Mouse (Mus musculus): ENCODE results near the gene Rhobtb1. TPM values are rescaled to one million over a fixed set of nuclear protein-coding genes. Genes with fewer than 3 reads are reported as not detected.

Rhobtb1 gene
- polyA plus RNA-seq, 1 experiment from 2014 or later = 14.3 TPM

DNA sequence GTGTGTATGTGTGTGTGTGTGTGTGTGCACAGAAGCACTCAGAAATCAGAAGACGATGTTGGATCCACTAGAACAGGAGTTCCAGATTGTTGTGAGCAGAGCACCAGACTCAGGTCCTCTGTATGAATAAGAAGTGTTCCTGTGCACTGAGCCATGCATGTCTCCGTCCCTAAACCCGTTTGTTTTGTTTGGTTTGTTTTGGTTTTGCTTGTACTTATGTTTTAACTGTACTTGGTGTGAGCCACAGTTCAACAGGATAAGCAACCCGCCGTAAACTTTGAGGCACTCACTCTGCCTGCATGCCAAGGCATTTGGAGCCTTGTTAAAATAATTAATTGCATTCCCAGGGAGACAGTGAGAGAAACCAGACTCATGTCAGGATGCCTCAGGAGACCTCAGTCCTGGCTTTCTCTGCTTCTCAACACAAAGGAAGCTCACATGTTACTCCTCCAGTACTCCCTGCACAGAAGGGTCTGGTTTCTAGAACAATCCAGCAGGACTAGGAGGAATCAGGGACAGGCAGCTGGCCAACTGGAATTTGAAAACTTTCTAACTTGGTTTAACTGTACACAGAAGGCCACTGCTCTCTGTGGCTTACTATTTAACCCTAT lies 101.9 kb downstream of the Rhobtb1 start:
- ATAC-seq (ENCODE audit: low read depth) = no peak
- no peak overlapping the region for H3K4me2 ChIP-seq

DNA sequence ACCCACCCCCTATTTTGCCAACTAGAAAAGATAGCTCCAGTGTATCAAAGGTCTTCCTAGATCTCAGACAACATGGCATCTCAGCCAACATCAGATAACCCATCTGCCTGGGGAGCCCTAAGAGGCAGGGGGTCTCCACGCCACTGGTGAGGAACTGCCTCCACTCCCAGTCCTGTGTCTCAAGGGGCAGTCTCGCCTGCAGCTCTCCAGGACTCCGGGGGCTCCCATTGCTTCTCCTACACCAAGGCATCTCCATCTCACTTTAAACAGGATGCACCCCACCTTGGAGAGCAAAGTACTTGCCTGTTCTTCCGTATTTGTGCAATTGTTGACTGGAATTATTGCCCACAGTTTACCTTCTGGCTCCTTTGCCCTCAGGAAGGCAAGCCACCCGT lies 102.4 kb downstream of the Rhobtb1 start:
- Histone ChIP-seq H3K36me3 (peaks cover 6% of the 10 kb centered on the region), H3K4me3 (no peak overlapping the region), H3K4me2 (no peak overlapping the region), H3K27ac (replicated peaks) (peak overlapping the region; percentile 30), H3K9me3 (no peaks in the 10 kb centered on the region), H3K9ac (no peak overlapping the region), H3K27me3 (no peaks in the 10 kb centered on the region), H3K4me1 (replicated peaks) (peaks cover 24% of the 10 kb centered on the region)
- 81% methylated on average over 5 of the region's 5 CpGs for WGBS
- ATAC-seq (ENCODE audit: low read depth) = no peak

More for the DNA sequence above, 101.9 kb downstream of the Rhobtb1 start:
- Histone ChIP-seq H3K9ac (no peak overlapping the region), H3K27me3 (no peaks in the 10 kb centered on the region), H3K36me3 (peaks cover 6% of the 10 kb centered on the region), H3K27ac (replicated peaks) (peak overlapping the region; percentile 42; the same call in 1 of the 2 replicates), H3K4me1 (replicated peaks) (peaks cover 24% of the 10 kb centered on the region), H3K9me3 (no peaks in the 10 kb centered on the region), H3K4me3 (no peak overlapping the region)
- WGBS = 56% methylated on average over 5 of the region's 5 CpGs

- H3K9me3 ChIP-seq = no peaks in the 10 kb centered on the region
- ATAC-seq (ENCODE audit: low read depth) = peak; percentile 28
- 9% methylated on average over 8 of the region's 8 CpGs for whole genome bisulfite sequencing
- no peaks in the 10 kb centered on the region for H3K27me3 ChIP-seq
- H3K9ac ChIP-seq = no peak overlapping the region
- H3K4me3 ChIP-seq = no peak overlapping the region
- H3K36me3 ChIP-seq = peaks cover 4% of the 10 kb centered on the region
- no peak overlapping the region for H3K4me2 ChIP-seq
- peaks cover 24% of the 10 kb centered on the region for H3K4me1 ChIP-seq (replicated peaks)
- H3K27ac ChIP-seq (replicated peaks) = peak overlapping the region; percentile 30
Observed at GRCm38 (mm10) chr10:69254390-69254847, 103.2 kb downstream of the Rhobtb1 start.

- WGBS = 37% methylated on average over 5 of the region's 5 CpGs
- no peak for ATAC-seq (ENCODE audit: low read depth)
- Histone ChIP-seq H3K9ac (no peak overlapping the region), H3K36me3 (0 out of 2 replicates have a peak, but pooled peaks cover 7% of the 10 kb centered on the region), H3K4me1 (replicated peaks) (peaks cover 24% of the 10 kb centered on the region), H3K4me2 (no peak overlapping the region), H3K4me3 (no peak overlapping the region), H3K27ac (replicated peaks) (peak overlapping the region; percentile 52; the same call in 1 of the 2 replicates), H3K9me3 (no peaks in the 10 kb centered on the region), H3K27me3 (no peaks in the 10 kb centered on the region)
Observed at GRCm38 (mm10) chr10:69255594-69255993, 104.4 kb downstream of the Rhobtb1 start.

GRCm38 (mm10) chr10:69257592-69258133 lies 106.4 kb downstream of the Rhobtb1 start:
- Histone ChIP-seq H3K36me3 (0 out of 2 replicates have a peak, but pooled peaks cover 7% of the 10 kb centered on the region), H3K9ac (no peak overlapping the region), H3K27me3 (no peaks in the 10 kb centered on the region), H3K4me2 (no peak overlapping the region), H3K4me1 (replicated peaks) (peaks cover 24% of the 10 kb centered on the region), H3K27ac (replicated peaks) (no peak overlapping the region), H3K4me3 (no peak overlapping the region), H3K9me3 (no peaks in the 10 kb centered on the region)
- no peak for ATAC-seq (ENCODE audit: low read depth)
- WGBS = 86% methylated on average over 6 of the region's 6 CpGs

GRCm38 (mm10) chr10:69258588-69258987 lies 107.4 kb downstream of the Rhobtb1 start:
- ATAC-seq (ENCODE audit: low read depth) = no peak
- Histone ChIP-seq H3K4me2 (no peak overlapping the region), H3K27ac (replicated peaks) (0 out of 2 replicates have a peak overlapping the region, but pooled peaks have one; percentile 5), H3K4me1 (replicated peaks) (peaks cover 17% of the 10 kb centered on the region), H3K4me3 (no peak overlapping the region), H3K9me3 (no peaks in the 10 kb centered on the region), H3K9ac (no peak overlapping the region), H3K36me3 (0 out of 2 replicates have a peak, but pooled peaks cover 7% of the 10 kb centered on the region), H3K27me3 (no peaks in the 10 kb centered on the region)
- 77% methylated on average over 9 of the region's 9 CpGs for WGBS

GRCm38 (mm10) chr10:69259161-69259560 lies 107.9 kb downstream of the Rhobtb1 start:
- H3K27ac ChIP-seq (replicated peaks) = 0 out of 2 replicates have a peak overlapping the region, but pooled peaks have one; percentile 5
- 0 out of 2 replicates have a peak, but pooled peaks cover 7% of the 10 kb centered on the region for H3K36me3 ChIP-seq
- H3K4me2 ChIP-seq = no peak overlapping the region
- no peak for ATAC-seq (ENCODE audit: low read depth)
- H3K4me3 ChIP-seq = no peak overlapping the region
- no peak overlapping the region for H3K9ac ChIP-seq
- H3K9me3 ChIP-seq = no peaks in the 10 kb centered on the region
- no peaks in the 10 kb centered on the region for H3K27me3 ChIP-seq
- peaks cover 17% of the 10 kb centered on the region for H3K4me1 ChIP-seq (replicated peaks)
- WGBS = 92% methylated on average over 2 of the region's 2 CpGs

DNA sequence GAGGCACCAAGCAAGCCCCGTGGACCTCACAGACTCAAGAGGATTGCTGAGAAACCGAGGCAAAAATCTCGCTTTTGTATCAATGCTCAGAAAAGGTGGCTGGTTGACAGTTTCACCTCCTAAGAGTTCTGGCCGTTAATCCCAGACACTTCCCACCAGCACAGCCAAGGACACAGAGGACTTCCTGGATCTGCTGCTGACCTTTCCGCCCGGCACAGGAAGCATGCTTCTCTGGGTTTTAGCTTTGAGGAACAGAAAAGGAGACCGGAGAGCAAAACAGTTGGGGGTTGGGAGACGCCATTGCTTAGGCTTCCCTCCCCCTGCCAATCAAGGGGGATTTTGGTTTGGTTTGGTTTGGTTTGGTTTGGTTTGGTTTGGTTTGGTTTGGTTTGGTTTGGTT lies 108.7 kb downstream of the Rhobtb1 start:
- H3K4me1 ChIP-seq (replicated peaks) = peaks cover 15% of the 10 kb centered on the region
- no peak for ATAC-seq (ENCODE audit: low read depth)
- WGBS = 89% methylated on average over 8 of the region's 8 CpGs
- no peak overlapping the region for H3K4me2 ChIP-seq
- no peaks in the 10 kb centered on the region for H3K27me3 ChIP-seq
- no peak overlapping the region for H3K4me3 ChIP-seq
- 0 out of 2 replicates have a peak, but pooled peaks cover 7% of the 10 kb centered on the region for H3K36me3 ChIP-seq
- no peak overlapping the region for H3K9ac ChIP-seq
- H3K9me3 ChIP-seq = no peaks in the 10 kb centered on the region
- H3K27ac ChIP-seq (replicated peaks) = no peak overlapping the region

DNA sequence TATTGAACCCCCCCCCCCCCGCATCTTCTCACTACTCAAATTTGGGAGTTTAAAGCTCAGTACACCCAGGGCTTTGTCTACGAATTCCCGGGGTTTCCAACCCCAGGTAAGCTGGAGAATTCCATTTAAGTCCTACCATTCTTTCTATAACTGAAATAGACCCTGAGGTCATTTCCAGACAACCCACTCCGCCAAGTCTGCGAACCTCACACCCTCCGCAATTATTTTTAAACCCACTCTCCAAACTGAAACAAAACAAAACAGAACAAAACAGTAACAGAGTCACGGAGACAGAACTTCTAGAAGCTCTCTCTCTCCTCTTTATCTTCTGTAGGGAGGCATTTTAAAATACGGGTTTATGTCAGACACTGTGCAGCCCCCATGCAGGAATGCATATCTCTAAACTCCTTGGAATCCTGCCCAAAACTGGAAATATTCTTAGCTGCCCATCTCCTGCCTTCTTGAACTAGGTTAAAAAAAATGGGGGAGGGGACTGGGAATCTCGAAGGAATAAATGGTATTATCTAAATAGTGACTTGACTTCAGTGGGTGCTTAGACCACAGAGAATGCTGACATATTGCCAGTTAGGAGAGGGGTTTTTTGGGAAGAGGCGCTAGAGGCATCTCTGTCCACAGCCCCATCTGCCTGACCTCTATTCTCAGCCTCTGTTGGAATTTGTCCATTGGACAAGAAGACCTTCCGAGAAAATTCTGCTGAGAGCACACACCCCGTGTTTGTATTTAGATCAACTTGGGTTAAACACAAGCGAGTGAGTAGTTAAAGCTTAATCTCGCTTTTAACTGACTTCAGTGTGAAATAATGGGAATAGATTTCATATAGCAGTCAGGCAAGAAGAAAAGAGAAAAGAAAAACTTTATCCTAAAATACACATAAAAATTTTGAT lies 111.9 kb downstream of the Rhobtb1 start:
- 85% methylated on average over 14 of the region's 14 CpGs for WGBS
- peaks cover 11% of the 10 kb centered on the region for H3K4me1 ChIP-seq (replicated peaks)
- no peak overlapping the region for H3K9ac ChIP-seq
- no peak overlapping the region for H3K4me2 ChIP-seq
- no peak overlapping the region for H3K4me3 ChIP-seq
- no peak overlapping the region for H3K27ac ChIP-seq (replicated peaks)
- no peak for ATAC-seq (ENCODE audit: low read depth)
- H3K9me3 ChIP-seq = no peaks in the 10 kb centered on the region
- peaks cover 14% of the 10 kb centered on the region; the same call in 1 of the 2 replicates for H3K36me3 ChIP-seq
- H3K27me3 ChIP-seq = no peaks in the 10 kb centered on the region

DNA sequence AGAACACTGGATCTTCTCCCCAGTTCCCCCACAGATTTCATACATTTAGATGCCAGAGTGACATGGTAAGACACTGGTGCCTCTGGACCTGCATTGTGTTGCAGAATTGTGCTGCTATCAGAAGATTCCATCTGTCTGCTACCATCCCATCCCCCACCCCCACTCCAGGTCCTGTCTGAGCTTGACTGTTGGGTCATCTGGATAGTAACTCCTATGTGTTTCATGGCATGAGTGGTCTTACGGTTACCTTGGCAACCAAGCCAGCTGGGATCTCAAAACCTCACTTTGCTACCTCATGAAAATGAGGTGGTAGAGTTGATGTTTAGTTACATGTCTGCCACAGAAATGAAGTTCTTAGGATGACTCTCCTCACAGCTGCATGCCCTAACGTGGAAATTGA lies 112.7 kb downstream of the Rhobtb1 start:
- Histone ChIP-seq H3K4me3 (no peak overlapping the region), H3K27me3 (no peaks in the 10 kb centered on the region), H3K4me2 (no peak overlapping the region), H3K9me3 (no peaks in the 10 kb centered on the region), H3K36me3 (peaks cover 14% of the 10 kb centered on the region; the same call in 1 of the 2 replicates), H3K9ac (no peak overlapping the region), H3K4me1 (replicated peaks) (peaks cover 11% of the 10 kb centered on the region), H3K27ac (replicated peaks) (peak overlapping the region; percentile 28; the same call in 1 of the 2 replicates)
- no peak for ATAC-seq (ENCODE audit: low read depth)
- WGBS = 70% methylated on average over 2 of the region's 2 CpGs

DNA sequence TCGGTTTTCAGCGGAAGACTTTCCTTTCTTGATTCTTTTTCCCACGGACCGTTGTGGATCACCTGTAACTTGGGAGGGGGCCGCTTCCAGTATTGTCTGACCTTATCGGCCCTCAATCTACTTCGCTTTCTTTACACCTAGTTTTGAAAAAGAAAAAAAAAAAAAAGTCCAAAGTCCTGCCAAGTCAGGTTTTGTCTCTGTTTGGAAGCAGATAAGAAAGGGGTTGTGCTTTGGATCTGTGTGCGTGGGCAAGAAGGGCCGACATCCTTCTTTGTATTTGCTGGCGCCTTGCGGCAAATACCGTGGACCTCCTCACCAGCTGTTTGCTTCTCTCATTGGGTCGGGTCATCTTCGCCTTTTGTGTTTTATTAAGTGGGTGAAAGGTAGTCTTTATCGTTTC lies 114.2 kb downstream of the Rhobtb1 start:
- H3K27ac ChIP-seq (replicated peaks) = no peak overlapping the region
- H3K4me1 ChIP-seq (replicated peaks) = peaks cover 11% of the 10 kb centered on the region
- H3K4me3 ChIP-seq = no peak overlapping the region
- no peak overlapping the region for H3K9ac ChIP-seq
- 94% methylated on average over 15 of the region's 15 CpGs for WGBS
- ATAC-seq (ENCODE audit: low read depth) = no peak
- peaks cover 16% of the 10 kb centered on the region for H3K36me3 ChIP-seq
- H3K9me3 ChIP-seq = no peaks in the 10 kb centered on the region
- no peaks in the 10 kb centered on the region for H3K27me3 ChIP-seq
- no peak overlapping the region for H3K4me2 ChIP-seq
